Mouse (Mus musculus): ENCODE measurements around the gene Ypel4. TPM values are rescaled to one million over a fixed set of nuclear protein-coding genes. Genes with fewer than 3 reads are reported as not detected.

Gene Ypel4
- polyA plus RNA-seq, 1 experiment, result 42.6 TPM

DNA sequence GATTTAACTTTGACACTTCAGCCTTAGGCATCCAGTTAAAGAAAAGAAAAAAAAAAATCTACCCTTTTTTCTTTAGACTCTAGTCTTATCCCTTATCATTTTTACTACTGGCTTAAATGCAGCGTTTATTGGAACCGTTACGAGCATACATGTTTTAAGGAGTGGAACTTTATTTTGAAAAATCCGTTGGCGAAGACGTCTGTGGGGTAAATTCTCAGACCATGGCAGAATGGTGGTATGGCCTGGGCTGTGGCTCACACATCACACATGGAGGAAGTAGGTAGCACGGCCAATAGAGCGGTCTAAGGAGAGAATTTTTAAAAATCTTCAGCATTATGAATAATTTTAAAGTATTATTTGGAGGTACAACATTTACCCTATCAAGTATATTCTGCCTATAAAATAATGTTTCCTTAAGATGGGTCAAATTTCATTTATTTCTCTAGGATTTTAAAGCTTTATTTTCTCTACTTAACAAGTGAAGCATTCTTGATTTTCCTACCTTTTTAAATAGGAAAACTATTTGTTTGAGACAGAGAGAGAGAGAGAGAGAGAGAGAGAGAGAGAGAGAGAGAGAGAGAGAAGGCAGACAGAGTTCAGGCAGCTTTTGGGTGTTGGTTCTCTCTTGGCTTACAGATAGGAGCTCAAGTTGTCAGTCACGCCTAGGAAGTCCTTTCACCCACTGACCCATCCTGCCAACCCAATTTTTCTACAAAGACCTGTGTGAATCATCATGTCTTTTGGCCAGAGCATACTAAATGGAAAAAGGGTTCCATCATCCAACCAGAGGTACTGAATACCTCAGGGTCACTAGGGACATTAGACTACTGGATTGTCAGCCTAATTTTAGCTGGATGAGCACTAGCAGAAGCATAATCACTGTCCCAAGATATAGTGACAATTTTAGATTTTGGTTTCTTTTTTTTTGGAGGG lies 17.2 kb upstream of the Ypel4 start:
- H3K4me3 ChIP-seq (ENCODE audit: extremely low read depth, insufficient read depth, insufficient read length), result peak overlapping the region; percentile 98; the same call in 1 of the 2 replicates
- WGBS, result 14% methylated on average over 9 of the region's 9 CpGs
- DNase-seq (ENCODE audit: low read depth in 1 of 2, low spot score in 2 of 2), result no peak
- H3K27me3 ChIP-seq (ENCODE audit: control insufficient read depth, insufficient read depth, low read length), result no peaks in the 10 kb centered on the region
- peaks cover 1% of the 10 kb centered on the region; the same call in 1 of the 2 replicates for H3K36me3 ChIP-seq (ENCODE audit: control insufficient read depth, insufficient read depth, low read length)
- peak overlapping the region; percentile 90 for H3K27ac ChIP-seq (ENCODE audit: insufficient read depth, low read length)
- TF ChIP-seq POLR2A (IDR thresholded peaks at IDR 0.05; ENCODE audit: low read depth, low read length) (no peak), CTCF (IDR thresholded peaks at IDR 0.05; ENCODE audit: extremely low read depth, insufficient read depth, insufficient read length, insufficient replicate concordance) (no peak)
- H3K4me1 ChIP-seq (ENCODE audit: control insufficient read depth, insufficient read depth, insufficient read length), result peaks cover 3% of the 10 kb centered on the region

DNA sequence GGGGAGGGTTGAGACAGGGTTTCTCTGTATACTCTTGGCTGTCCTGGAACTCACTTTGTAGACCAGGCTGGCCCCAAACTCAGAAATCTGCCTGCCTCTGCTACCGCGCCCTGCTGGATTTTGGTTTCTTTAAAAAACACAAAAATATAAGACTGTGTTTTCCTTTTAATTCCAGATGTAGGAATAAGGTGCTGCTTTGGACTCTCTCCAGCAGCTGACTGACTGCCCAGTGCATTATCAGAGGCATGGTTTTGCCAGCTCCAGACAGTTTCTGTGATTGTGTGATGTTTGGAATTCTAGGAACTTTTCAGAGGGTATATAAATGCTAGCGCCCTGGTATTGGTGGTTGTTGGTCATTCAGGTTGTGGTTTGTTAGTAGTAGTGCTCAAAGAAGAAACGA lies 16.5 kb upstream of the Ypel4 start:
- Histone ChIP-seq H3K4me3 (ENCODE audit: extremely low read depth, insufficient read depth, insufficient read length) (no peak overlapping the region), H3K27me3 (ENCODE audit: control insufficient read depth, insufficient read depth, low read length) (no peaks in the 10 kb centered on the region), H3K36me3 (ENCODE audit: control insufficient read depth, insufficient read depth, low read length) (peaks cover 1% of the 10 kb centered on the region; the same call in 1 of the 2 replicates), H3K4me1 (ENCODE audit: control insufficient read depth, insufficient read depth, insufficient read length) (peaks cover 3% of the 10 kb centered on the region), H3K27ac (ENCODE audit: insufficient read depth, low read length) (no peak overlapping the region)
- DNase-seq (ENCODE audit: low read depth in 1 of 2, low spot score in 2 of 2), result no peak
- TF ChIP-seq CTCF (IDR thresholded peaks at IDR 0.05; ENCODE audit: extremely low read depth, insufficient read depth, insufficient read length, insufficient replicate concordance), result no peak
- TF ChIP-seq POLR2A (IDR thresholded peaks at IDR 0.05; ENCODE audit: low read depth, low read length), result no peak
- 90% methylated on average over 4 of the region's 4 CpGs for WGBS

DNA sequence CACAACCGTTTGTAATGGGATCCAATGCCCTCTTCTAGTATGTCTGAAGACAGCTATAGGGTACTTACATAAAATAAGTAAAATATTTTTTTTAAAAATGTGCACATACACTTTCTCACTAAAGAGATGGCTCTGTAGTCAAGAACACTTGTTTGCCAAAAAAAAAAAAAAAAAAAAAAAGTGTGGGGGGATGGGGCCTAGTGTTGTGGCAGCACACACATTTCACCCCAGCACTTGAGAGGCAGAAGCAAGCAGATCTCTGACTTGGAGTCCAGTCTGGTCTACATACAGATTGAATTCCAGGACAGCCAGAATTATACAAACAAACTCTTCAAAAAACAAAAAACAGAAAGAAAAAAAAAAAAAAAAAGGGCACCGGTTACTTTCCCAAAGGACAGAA lies 13.1 kb upstream of the Ypel4 start:
- Histone ChIP-seq H3K4me3 (ENCODE audit: extremely low read depth, insufficient read depth, insufficient read length) (no peak overlapping the region), H3K36me3 (ENCODE audit: control insufficient read depth, insufficient read depth, low read length) (peaks cover 13% of the 10 kb centered on the region), H3K4me1 (ENCODE audit: control insufficient read depth, insufficient read depth, insufficient read length) (peaks cover 4% of the 10 kb centered on the region), H3K27me3 (ENCODE audit: control insufficient read depth, insufficient read depth, low read length) (no peaks in the 10 kb centered on the region), H3K27ac (ENCODE audit: insufficient read depth, low read length) (no peak overlapping the region)
- DNase-seq (ENCODE audit: low read depth in 1 of 2, low spot score in 2 of 2), result no peak
- WGBS, result 97% methylated on average over 2 of the region's 2 CpGs
- TF ChIP-seq POLR2A (IDR thresholded peaks at IDR 0.05; ENCODE audit: low read depth, low read length) (no peak), CTCF (IDR thresholded peaks at IDR 0.05; ENCODE audit: extremely low read depth, insufficient read depth, insufficient read length, insufficient replicate concordance) (no peak)

DNA sequence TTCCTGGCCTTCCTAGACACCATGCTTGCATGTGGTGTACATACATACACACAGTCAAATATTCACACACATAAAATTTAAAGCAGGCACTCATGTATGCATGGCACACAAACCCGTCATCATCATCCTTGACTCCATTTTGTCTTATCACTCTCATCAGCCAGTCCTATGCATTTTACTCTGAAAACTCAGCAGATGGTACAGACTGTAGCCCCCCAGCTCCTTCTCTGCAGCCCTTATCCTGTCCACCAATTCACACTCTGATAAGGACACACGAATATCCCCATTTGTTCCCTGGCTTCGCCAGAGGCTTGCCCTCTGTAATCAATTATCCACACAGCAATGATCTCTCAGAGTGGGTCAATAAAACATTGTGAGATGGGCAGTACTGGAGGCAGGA lies 12.7 kb upstream of the Ypel4 start:
- H3K4me1 ChIP-seq (ENCODE audit: control insufficient read depth, insufficient read depth, insufficient read length), result peaks cover 7% of the 10 kb centered on the region
- H3K36me3 ChIP-seq (ENCODE audit: control insufficient read depth, insufficient read depth, low read length), result peaks cover 15% of the 10 kb centered on the region
- TF ChIP-seq POLR2A (IDR thresholded peaks at IDR 0.05; ENCODE audit: low read depth, low read length), result no peak
- no peak for TF ChIP-seq CTCF (IDR thresholded peaks at IDR 0.05; ENCODE audit: extremely low read depth, insufficient read depth, insufficient read length, insufficient replicate concordance)
- WGBS, result 87% methylated on average over 3 of the region's 3 CpGs
- H3K27ac ChIP-seq (ENCODE audit: insufficient read depth, low read length), result no peak overlapping the region
- H3K27me3 ChIP-seq (ENCODE audit: control insufficient read depth, insufficient read depth, low read length), result no peaks in the 10 kb centered on the region
- H3K4me3 ChIP-seq (ENCODE audit: extremely low read depth, insufficient read depth, insufficient read length), result no peak overlapping the region
- DNase-seq (ENCODE audit: low read depth in 1 of 2, low spot score in 2 of 2), result no peak

DNA sequence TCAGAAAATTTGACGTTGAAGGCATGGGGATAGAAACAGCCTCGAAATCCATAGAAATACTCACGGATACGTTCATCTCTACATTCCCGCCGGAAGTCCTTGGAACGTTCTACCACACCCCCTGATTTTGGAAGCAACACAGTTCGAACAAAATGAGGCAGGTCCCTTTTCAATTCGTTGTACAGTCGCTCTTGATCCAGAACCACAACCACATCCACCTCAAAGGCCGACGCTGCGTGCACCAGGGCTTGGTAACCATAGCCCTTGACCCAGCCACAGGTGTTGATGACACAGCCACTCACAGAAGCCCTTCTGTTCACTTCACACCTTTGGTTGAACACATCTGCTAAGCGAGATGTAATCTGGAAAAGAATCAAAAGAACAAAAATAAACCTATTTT lies 10.0 kb upstream of the Ypel4 start:
- H3K27me3 ChIP-seq (ENCODE audit: control insufficient read depth, insufficient read depth, low read length), result no peaks in the 10 kb centered on the region
- WGBS, result 84% methylated on average over 14 of the region's 14 CpGs
- peaks cover 15% of the 10 kb centered on the region for H3K36me3 ChIP-seq (ENCODE audit: control insufficient read depth, insufficient read depth, low read length)
- TF ChIP-seq CTCF (IDR thresholded peaks at IDR 0.05; ENCODE audit: extremely low read depth, insufficient read depth, insufficient read length, insufficient replicate concordance), result no peak
- TF ChIP-seq POLR2A (IDR thresholded peaks at IDR 0.05; ENCODE audit: low read depth, low read length), result no peak
- no peak overlapping the region for H3K27ac ChIP-seq (ENCODE audit: insufficient read depth, low read length)
- DNase-seq (ENCODE audit: low read depth in 1 of 2, low spot score in 2 of 2), result no peak
- peaks cover 7% of the 10 kb centered on the region for H3K4me1 ChIP-seq (ENCODE audit: control insufficient read depth, insufficient read depth, insufficient read length)
- no peak overlapping the region for H3K4me3 ChIP-seq (ENCODE audit: extremely low read depth, insufficient read depth, insufficient read length)

- peaks cover 15% of the 10 kb centered on the region for H3K36me3 ChIP-seq (ENCODE audit: control insufficient read depth, insufficient read depth, low read length)
- WGBS, result 88% methylated on average over 10 of the region's 10 CpGs
- H3K27me3 ChIP-seq (ENCODE audit: control insufficient read depth, insufficient read depth, low read length), result no peaks in the 10 kb centered on the region
- no peak for DNase-seq (ENCODE audit: low read depth in 1 of 2, low spot score in 2 of 2)
- H3K4me3 ChIP-seq (ENCODE audit: extremely low read depth, insufficient read depth, insufficient read length), result no peak overlapping the region
- no peak overlapping the region for H3K27ac ChIP-seq (ENCODE audit: insufficient read depth, low read length)
- no peak for TF ChIP-seq CTCF (IDR thresholded peaks at IDR 0.05; ENCODE audit: extremely low read depth, insufficient read depth, insufficient read length, insufficient replicate concordance)
- TF ChIP-seq POLR2A (IDR thresholded peaks at IDR 0.05; ENCODE audit: low read depth, low read length), result no peak
- peaks cover 7% of the 10 kb centered on the region for H3K4me1 ChIP-seq (ENCODE audit: control insufficient read depth, insufficient read depth, insufficient read length)
Observed at GRCm38 (mm10) chr2:84725770-84726169, 8.1 kb upstream of the Ypel4 start.

- Histone ChIP-seq H3K4me1 (ENCODE audit: control insufficient read depth, insufficient read depth, insufficient read length) (peaks cover 7% of the 10 kb centered on the region), H3K27me3 (ENCODE audit: control insufficient read depth, insufficient read depth, low read length) (no peaks in the 10 kb centered on the region), H3K36me3 (ENCODE audit: control insufficient read depth, insufficient read depth, low read length) (peaks cover 14% of the 10 kb centered on the region), H3K4me3 (ENCODE audit: extremely low read depth, insufficient read depth, insufficient read length) (peak overlapping the region; percentile 80), H3K27ac (ENCODE audit: insufficient read depth, low read length) (peak overlapping the region; percentile 36; the same call in 1 of the 2 replicates)
- no peak for TF ChIP-seq POLR2A (IDR thresholded peaks at IDR 0.05; ENCODE audit: low read depth, low read length)
- no peak for TF ChIP-seq CTCF (IDR thresholded peaks at IDR 0.05; ENCODE audit: extremely low read depth, insufficient read depth, insufficient read length, insufficient replicate concordance)
- 2% methylated on average over 9 of the region's 9 CpGs for WGBS
- no peak for DNase-seq (ENCODE audit: low read depth in 1 of 2, low spot score in 2 of 2)
Observed at GRCm38 (mm10) chr2:84726716-84727115, 7.1 kb upstream of the Ypel4 start.

Data from spleen, adult 2 months (tissue).